Mouse (Mus musculus) liver, adult (tissue): ENCODE results near the gene Josd2.

Experiments used
- GATA4 ChIP-seq: IDR thresholded peaks from 2 replicates; pipeline ENCODE4 v1.6.1; 2014; ENCODE audit warnings: mild to moderate bottlenecking, low read length; ENCODE audit not compliant: insufficient replicate concordance

Gene Josd2

DNA sequence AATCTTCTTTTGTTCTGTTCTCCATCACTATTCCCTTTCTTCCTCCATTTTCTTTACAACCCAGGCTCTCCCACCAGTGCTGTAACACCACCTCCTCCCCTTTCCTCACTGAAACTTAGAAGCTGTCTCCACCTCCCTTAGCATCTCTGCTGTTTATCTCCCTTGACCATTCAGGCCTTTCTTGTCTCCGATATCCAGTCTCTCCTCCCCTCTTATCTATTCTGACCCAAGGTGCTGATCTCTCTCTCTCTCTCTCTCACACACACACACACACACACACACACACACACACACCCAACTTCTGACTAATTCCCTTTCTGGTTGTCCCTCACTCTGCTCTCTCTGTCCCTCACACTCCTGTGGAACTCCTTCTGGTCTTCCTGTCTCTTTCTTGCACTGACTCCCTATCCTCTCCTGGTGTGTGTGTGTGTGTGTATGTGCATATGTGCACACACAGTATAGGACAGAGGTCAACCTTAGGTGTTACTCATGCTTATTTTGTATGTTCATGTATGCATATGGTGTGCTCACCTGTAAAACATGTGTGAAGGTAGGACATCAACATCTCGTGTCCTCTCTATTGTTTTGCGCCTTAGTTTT lies 15.2 kb downstream of the Josd2 start:
- no peak for TF ChIP-seq GATA4

DNA sequence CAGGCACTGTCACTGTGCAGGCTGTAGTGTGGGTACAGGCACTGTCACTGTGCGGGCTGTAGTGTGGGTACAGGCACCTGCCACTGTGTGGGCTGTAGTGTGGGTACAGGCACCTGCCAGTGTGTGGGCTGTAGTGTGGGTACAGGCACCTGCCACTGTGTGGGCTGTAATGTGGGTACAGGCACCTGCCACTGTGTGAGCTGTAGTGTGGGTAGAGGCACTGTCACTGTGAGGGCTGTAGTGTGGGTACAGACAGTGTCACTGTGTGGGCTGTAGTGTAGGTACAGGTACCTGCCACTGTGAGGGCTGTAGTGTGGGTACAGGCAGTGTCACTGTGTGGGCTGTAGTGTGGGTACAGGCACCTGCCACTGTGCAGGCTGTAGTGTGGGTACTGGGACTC lies 16.3 kb downstream of the Josd2 start:
- TF ChIP-seq GATA4 = no peak

DNA sequence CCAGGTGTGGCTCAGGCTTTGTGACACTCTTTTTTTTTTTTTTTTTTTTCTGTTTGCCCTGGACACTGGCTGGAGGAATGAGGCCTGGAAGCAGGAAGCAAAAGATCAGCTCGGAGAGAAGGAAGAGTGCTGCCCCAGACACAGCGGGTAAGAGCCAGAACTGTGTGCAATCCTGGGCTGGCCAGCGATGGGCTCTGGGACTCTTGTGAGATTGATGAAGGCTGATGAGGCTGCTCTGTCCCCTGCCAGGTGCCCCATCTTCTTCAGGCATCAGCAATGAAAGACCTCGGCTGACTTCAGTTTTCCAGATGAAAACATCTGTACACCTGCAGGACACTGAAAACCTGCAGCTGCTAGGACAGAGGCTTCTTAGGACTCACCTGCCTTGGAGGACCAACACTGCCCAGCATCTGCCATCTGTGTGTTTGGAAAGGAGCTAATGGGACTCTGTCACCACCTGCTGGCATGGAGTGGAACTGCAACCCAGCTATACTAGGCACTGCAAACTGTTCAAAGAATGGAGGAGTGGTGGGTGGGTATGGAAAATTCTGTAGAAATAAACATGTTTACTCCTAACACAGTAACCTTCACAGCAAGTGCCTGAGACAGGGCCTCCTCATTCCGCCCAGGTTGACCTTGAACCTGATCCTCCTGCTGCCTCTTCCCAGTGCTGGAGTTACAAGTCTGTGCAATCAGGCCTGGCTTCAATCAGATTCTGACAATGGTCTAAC lies 17.2 kb downstream of the Josd2 start:
- no peak for TF ChIP-seq GATA4

DNA sequence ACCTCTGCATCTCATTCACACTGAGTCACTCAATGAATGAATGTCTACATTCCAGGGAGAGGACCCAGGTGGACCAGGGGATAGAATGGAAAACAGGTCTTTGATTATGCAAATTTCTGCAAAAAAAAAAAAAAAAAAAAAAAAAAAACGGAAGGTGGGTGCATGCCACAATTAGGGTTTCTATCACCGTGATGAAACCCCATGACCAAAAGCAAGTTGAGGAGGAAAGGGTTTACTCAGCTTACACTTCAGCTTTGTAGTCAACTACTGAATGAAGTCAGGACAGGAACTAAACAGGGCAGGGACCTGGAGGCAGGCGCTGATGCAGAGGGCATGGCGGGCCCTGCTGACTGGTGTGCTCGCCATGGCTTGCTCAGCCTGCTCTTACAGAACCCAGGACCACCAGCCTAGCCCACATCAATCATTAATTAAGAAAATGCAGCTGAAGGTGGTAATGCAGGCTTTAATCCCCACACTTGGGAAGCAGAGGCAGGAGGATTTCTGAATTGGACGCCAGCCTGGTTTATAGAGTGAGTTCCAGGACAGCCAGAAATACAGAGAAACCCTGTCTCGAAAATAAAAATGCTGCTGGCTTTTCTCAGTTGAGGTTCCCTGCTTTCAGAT lies 17.9 kb downstream of the Josd2 start:
- TF ChIP-seq GATA4 = no peak

DNA sequence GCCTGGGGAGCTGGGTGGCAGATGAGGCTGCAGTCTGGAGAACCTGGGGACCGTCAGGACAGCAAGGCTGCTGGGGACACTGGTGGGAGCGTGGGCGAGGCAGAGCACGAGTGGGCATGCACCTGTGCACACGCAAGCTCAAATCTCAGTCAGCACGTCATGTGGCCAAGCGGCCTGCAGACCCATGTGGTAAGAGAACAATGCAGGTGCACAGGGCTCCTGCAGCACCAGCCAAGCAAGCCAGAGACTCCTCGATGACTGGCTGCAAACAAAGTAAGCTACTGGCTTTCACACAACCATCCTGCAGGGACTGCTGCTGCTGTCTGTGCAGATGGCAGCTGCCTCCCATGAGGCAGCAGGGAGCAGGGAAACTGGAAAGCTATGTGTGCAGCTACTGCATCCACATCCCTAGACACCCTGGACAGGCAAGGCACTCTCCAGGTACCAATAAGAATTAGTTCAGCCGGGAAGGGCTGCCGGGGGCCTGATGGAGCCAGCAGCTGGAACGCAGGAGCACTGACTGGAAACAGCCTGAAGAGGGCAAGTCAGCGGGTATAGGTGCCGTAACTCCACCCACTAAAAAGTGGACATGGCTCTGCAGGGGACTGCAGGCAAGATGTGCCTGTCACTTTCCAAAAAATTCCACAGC lies 19.3 kb downstream of the Josd2 start:
- TF ChIP-seq GATA4 = no peak

DNA sequence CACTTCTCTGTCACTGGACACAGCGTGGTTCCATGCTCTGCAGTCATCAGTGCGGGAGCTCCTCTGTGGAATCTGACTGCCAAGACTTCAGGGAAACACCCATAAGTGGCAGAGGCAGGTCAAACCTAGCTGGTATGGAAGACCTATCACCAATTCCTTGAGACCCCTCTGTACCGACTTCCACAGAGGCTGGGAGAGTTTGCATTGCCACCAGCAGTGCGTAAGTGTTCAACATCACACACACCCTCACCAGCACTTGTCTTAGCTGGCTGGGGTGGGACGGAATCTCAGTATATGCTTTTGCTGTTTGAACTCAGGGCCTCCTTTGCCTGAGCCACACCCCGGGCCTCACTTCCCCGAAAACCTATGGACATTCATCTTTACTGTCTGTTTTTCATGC lies 20.2 kb downstream of the Josd2 start:
- TF ChIP-seq GATA4 = no peak

DNA sequence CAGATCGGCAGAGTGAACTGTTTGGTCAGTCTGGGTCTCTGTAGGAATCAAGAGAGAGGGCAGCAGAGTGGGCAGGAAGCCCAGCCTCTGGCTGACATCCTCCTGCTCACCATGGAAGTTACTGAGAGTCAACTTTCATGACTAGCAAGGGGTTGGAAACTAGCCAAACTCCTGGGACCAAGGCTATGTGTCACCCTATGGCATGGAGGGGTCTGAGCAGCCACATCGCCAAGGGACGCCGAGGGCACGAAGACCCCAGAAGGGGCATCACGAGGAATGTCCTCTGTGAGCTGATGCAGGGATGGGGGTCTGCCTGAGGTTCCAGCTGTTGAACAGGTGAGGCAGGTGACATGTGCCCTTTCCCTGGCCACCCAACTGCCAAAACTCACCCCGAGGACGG lies 20.8 kb downstream of the Josd2 start:
- no peak for TF ChIP-seq GATA4

DNA sequence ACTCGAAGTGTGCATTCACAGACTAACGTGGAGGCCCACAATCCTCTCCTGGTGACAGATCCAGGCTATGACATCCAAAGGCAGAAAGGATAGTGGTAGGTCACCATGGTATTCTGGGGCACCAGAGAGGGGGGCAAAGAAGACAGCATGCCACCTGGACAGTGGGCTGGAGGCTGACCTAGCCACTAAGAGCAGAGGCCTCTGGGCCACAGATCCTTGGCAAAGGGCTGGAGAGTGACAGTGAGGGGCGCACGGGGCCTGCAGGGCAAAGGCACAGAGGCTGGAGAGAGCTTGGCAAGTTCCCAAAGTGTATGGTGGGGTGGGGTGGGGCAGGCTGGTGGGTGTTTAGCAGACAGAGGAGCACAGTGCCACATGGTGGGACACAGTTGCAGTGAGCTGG lies 22.5 kb downstream of the Josd2 start:
- no peak for TF ChIP-seq GATA4

DNA sequence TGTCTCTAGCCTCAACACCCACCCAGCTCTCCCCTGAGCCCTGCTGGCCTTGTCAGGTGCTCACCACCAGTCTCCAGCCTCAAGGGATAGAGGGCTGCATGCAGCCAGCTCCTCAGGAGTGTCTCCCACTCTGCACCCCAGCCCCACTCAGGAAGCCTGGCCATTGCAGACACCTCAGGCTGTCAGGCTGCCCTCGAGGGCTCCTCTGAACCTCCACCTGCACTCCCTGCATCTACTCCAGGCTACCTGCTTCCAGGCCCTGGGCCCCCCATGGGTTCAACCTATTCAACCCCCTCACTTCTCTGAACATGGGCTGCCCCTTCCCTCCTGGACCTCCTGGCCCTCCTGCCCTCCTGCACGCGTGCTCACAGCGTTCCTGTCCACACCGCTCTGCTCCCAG lies 23.6 kb downstream of the Josd2 start:
- no peak for TF ChIP-seq GATA4

DNA sequence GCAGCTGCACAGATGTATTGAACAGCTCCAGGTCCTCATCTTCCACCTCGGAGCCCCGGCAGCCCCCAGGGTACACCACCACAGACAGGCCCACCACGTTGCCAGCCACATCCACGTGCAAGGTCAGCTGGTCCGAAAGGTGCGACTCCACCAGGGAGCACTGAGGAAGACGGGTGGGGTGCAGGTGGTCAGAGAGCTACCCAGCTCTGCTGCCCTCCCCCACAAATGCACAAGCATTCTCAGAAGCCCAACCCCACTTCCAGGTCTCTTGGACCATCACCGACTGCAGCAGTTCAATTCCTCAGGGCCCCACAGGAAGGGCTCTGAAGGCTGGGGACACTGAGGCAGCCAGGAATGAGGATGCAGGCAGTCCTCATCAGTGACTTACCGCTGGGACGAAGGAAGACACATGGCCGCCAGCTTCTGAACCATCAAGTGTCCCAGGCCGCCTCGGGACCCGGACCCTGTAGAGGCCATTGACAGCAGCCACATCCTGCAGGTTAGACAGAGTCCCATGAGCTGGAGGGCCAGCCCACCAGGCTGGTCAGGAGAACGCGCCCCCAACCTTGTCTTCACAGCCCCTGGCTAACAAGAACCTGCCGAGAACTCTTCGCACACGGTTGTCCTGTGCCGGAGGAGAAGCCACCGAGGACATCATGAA lies 24.5 kb downstream of the Josd2 start:
- TF ChIP-seq GATA4 = no peak

DNA sequence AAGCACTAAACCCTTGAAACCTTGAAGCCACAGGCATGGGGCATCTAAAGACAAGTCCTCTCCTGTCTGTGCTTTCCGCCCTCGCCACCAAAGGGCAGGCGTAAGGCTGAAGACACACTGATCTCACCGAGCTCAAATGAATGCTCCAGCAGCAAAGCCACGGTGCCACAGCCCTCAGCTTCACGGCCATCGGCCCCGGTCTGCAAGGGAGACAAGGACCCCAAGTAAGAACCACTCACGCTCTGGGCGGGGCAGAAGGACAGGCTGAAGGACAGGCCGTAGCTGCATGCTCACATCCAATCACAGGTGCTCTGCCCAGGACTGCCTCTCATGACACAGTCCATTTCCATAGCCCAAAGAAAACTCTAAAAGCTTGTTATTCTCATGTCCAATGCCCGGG lies 26.9 kb downstream of the Josd2 start:
- TF ChIP-seq GATA4 = no peak

DNA sequence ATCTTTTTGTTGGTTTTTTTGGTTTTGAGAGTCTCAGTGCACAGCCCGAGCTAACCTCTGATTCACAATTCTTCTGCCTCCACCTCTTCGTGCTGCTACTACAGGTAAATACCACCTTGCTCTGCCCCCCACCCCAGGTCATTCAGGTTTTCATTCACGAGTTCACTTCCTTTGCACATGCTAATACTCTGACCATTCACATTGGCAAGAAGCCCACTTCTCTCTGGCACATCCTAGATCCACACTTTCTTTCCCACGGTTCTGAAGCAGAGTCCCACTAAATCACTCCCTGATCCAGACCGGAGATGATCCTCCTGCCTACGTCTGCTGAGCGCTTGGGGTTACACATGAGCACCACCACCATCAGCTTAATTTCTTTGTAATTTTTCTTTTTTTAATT lies 27.3 kb downstream of the Josd2 start:
- no peak for TF ChIP-seq GATA4

DNA sequence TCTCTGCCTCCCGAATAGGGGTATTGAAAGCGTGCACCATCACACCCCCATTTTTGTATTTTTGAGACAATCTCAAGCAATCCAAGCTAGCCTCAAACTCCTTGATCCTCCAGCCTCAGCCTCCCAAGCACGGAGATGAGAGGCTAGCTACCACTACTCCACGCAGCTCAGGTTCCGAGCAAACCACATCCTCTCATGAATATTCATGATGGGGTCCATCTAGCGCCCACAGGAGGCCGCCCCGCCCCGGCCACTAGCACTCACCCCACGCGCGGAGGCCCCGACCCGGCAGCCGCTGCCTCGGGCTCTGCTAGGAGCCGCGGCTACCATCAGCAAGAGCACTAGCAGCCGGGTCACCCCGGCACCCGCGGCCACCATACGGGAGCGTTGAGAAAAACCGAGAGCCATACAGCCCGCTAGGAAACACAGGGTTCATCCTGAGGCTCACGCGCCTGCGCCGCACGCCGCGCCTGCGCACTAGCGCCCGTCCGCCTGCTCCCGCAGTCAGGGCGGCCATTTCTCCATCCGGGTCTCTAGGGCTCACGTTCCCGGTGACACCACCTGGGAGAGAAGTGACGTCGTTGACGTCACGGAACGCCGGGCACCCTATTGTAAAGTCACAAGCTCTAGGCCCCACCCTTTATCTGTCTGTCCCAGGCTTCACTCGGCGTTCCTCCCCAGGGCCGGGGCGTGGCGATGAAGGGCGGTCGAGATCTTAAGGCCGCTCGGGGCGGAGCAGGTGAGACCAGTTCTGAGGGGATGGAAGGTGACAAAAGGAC lies 28.4 kb downstream of the Josd2 start, which contains the start of the genes Emc10 and Fam71e1:
Gene Emc10 (minus strand): TSS at position 538 of the 779 bp plus-strand sequence.
Gene Fam71e1 (plus strand): TSS at position 590 of the 779 bp plus-strand sequence.
- no peak; the same call in 1 of the 2 replicates for TF ChIP-seq GATA4

DNA sequence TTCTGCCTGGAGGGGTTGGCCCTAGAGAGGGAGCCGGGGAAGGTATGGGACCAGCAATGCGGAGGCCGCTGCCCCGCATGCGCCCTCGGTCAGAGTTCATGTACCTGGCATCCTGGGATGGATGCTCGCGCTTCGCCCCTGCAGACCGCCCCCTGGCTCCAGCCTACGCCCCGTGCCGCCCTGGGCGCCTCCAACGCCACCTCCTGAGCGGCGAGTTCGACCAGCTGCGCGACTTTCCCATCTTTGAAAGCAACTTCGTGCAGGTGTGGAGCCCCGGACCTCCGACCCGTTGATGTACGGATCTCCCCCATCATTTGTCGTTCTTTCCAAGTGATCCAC lies 29.0 kb downstream of the Josd2 start:
- no peak; the same call in 1 of the 2 replicates for TF ChIP-seq GATA4
